Mouse (Mus musculus): Measurements from ENCODE around the gene Qrich2.
"Not testable (repeated sequence)": the region's sequence is repeated elsewhere in the genome, so short reads cannot be mapped to it uniquely, and the experiment has no call there.

DNA sequence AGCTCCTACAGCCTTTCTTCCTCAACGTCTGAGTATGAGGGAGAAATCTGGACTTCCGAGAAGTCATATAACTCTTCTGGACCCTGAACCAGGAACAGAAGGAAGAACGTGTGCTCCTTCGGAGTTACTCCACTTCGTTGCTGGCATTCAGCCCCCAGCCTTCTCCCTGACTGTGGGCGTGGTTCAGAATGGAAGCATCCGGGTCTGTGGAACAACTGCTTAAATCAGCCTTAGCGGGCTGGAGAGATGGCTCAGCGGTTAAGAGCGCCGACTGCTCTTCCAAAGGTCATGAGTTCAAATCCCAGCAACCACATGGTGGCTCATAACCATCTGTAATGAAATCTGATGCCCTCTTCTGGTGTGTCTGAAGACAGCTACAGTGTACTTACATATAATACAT lies 39.7 kb downstream of the Qrich2 start:
- TF ChIP-seq CTCF (IDR thresholded peaks at IDR 0.05; ENCODE audit: low read depth, low read length); EP300 (IDR thresholded peaks at IDR 0.05; ENCODE audit: insufficient read depth, low read depth, low read length): not testable (repeated sequence)

Measured in ES-Bruce4 (cell line).